Mouse (Mus musculus) stomach, embryonic 14.5 days (tissue): ENCODE results near the gene Cideb. TPM values are rescaled to one million over a fixed set of nuclear protein-coding genes. Genes with fewer than 3 reads are reported as not detected.

ENCODE experiments used
- ATAC-seq: fragments of 200-750 bp; cut with Nextera tagmentation; 2 replicates; pipeline ENCODE4 v1.8.0; 2017; ENCODE audit warnings: low read depth, moderate TSS enrichment; ENCODE audit not compliant: insufficient number of reproducible peaks, insufficient read depth, low FRiP score
- H3K27ac ChIP-seq: fragments of 300-500 bp; sonication (generic); 2 replicates; pipeline ENCODE4 v1.5.1; 2014; ENCODE audit warnings: mild to moderate bottlenecking, low read length, moderate library complexity, mixed read lengths
- H3K27me3 ChIP-seq: fragments of 300-500 bp; sonication (generic); 2 replicates; pipeline ENCODE4 v1.6.1; 2014; ENCODE audit warnings: low read length, control low read depth, mixed read lengths; ENCODE audit not compliant: control insufficient read depth, insufficient read depth
- H3K36me3 ChIP-seq: fragments of 300-500 bp; sonication (generic); 2 replicates; pipeline ENCODE4 v1.6.1; 2014; ENCODE audit warnings: mild to moderate bottlenecking, control low read depth, low read length, moderate library complexity, mixed read lengths; ENCODE audit not compliant: control insufficient read depth, insufficient read depth
- H3K4me1 ChIP-seq: fragments of 300-500 bp; sonication (generic); 2 replicates; pipeline ENCODE4 v1.6.1; 2014; ENCODE audit warnings: low read length, control low read depth, mixed read lengths; ENCODE audit not compliant: control insufficient read depth, insufficient read depth
- H3K4me2 ChIP-seq: fragments of 300-500 bp; sonication (generic); replicated peaks from 2 replicates; pipeline ENCODE4 v1.6.1; 2014; ENCODE audit warnings: low read depth, low read length, control low read depth
- H3K4me3 ChIP-seq: fragments of 300-500 bp; sonication (generic); 2 replicates; pipeline ENCODE4 v1.5.1; 2014; ENCODE audit warnings: low read depth, low read length, control low read depth
- H3K9ac ChIP-seq: fragments of 300-500 bp; sonication (generic); replicated peaks from 2 replicates; pipeline ENCODE4 v1.6.1; 2014; ENCODE audit warnings: low read depth, mild to moderate bottlenecking, control low read depth, low read length, moderate library complexity, mixed read lengths
- H3K9me3 ChIP-seq: fragments of 300-500 bp; sonication (generic); 2 replicates; pipeline ENCODE4 v1.6.1; 2016; ENCODE audit warnings: low read depth, low read length, control low read depth; ENCODE audit not compliant: control insufficient read depth
- WGBS: fragments of 180-500 bp; shearing (Covaris S2); extraction: QIAGEN DNeasy Blood & Tissue Kit; methylation state at CpG from one replicate; pipeline ENCODE4 v1.1.7; 2014; 5-methylcytosine and 5-hydroxymethylcytosine counted together
- polyA plus RNA-seq: library from polyadenylated mRNA; unstranded; fragments of >200 nt; fragmentation: Nextera tagmentation; extraction: Ambion mirVana; gene quantifications from 2 replicates; pipeline ENCODE4 v1.2.1, GENCODE M21; 2014

Cideb gene
- polyA plus RNA-seq, 1 experiment from 2014 or later, result 2.6 TPM

- no peak for ATAC-seq
- peaks cover 6% of the 10 kb centered on the region for H3K27me3 ChIP-seq
These were observed 25.1 kb upstream of the Cideb start for GRCm38 (mm10) chr14:55783171-55783957.

DNA sequence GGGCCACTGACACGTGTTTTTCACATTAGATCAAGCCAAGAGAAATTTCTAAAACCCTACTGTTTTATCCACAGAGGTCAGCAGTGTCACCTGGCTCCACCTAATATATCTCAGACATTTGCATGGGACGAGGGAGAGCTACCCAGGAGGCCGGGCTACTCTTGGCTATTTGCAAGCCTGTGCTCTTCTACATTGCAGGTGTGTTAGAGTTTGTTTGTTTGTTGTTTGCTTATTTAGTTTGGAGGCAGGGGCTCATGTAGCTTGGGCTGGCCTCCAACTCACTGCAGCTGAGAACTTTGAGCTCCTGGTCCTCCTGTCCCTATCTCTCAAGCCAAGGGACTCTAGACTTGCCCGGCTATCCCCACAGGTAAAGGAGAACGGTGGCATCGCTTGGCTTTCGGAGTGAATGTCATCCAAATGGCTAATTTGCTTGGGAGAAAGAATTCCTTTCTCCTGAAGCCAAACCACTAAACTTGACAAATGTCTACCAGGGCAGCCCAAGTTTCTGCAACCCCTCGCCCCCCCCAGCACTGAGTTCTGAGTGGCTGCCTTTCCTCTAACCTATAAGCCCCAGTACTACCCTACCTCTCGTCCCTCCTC, 24.2 kb upstream of the Cideb start:
- no peaks in the 10 kb centered on the region for H3K36me3 ChIP-seq
- H3K27ac ChIP-seq, result peak overlapping the region; percentile 27; the same call in 1 of the 2 replicates
- H3K4me1 ChIP-seq, result peaks cover 17% of the 10 kb centered on the region
- ATAC-seq, result no peak
- WGBS, result 59% methylated on average over 9 of the region's 9 CpGs
- peak overlapping the region; percentile 78 for H3K4me2 ChIP-seq
- H3K27me3 ChIP-seq, result no peaks in the 10 kb centered on the region; the same call in 1 of the 2 replicates
- peak overlapping the region; percentile 40; the same call in 1 of the 2 replicates for H3K4me3 ChIP-seq
- no peaks in the 10 kb centered on the region for H3K9me3 ChIP-seq
- H3K9ac ChIP-seq, result no peak overlapping the region

More at GRCm38 (mm10) chr14:55783171-55783957, 25.1 kb upstream of the Cideb start:
- WGBS, result 4% methylated on average over 31 of the region's 31 CpGs
- H3K27ac ChIP-seq, result peak overlapping the region; percentile 58; the same call in 1 of the 2 replicates
- H3K4me2 ChIP-seq, result peak overlapping the region; percentile 78
- H3K9ac ChIP-seq, result no peak overlapping the region
- H3K36me3 ChIP-seq, result no peaks in the 10 kb centered on the region
- H3K9me3 ChIP-seq, result no peaks in the 10 kb centered on the region
- H3K4me1 ChIP-seq, result peaks cover 19% of the 10 kb centered on the region; the same call in 1 of the 2 replicates
- H3K4me3 ChIP-seq, result peak overlapping the region; percentile 40

DNA sequence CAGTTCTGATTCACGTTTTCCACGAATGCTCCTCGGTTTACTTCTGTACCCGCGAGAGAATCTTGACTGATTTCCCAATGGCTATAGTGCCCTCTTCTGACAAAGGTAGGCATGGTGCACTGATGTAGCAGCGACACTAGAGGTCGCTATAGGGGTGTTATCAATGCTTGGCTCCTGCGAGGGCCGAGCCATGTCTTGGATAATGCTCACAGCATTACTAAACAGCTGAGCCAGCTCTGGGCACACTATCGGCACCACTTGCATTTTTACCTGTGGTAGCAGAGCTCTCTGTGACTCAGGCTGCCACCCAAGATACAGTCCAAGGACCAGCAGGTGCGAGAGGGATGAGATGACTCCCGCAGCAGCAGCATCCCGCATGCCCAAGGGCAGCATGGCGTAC, 23.1 kb upstream of the Cideb start:
- Histone ChIP-seq H3K36me3 (no peaks in the 10 kb centered on the region), H3K9me3 (no peaks in the 10 kb centered on the region), H3K9ac (no peak overlapping the region), H3K4me1 (peaks cover 20% of the 10 kb centered on the region), H3K27ac (no peak overlapping the region), H3K4me3 (0 out of 2 replicates have a peak overlapping the region, but pooled peaks have one; percentile 6), H3K27me3 (no peaks in the 10 kb centered on the region; the same call in 1 of the 2 replicates), H3K4me2 (0 out of 2 replicates have a peak overlapping the region, but pooled peaks have one; percentile 26)
- 19% methylated on average over 14 of the region's 14 CpGs for WGBS
- ATAC-seq, result peak; percentile 35; the same call in 1 of the 2 replicates

DNA sequence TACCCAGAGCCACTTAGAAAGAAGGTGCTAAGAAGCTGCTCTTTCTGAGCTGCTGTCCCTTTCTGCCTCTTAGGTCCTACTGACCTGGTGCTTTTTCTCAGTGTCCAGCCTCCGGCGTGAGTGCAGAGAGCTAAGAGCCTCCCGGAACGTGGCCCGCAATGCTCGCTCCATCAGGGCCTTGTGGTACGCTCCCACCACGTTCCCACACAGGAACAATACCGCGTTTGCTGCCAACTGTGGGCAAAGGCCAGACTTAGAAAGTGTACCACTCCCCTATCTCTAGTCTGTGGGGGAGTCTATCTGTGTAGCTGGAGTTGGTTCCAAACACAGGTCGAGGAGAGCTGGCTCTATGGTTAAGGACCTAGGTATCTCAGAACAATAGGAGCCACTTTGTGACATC, 22.5 kb upstream of the Cideb start:
- Histone ChIP-seq H3K9me3 (no peaks in the 10 kb centered on the region), H3K36me3 (no peaks in the 10 kb centered on the region), H3K27ac (no peak overlapping the region), H3K9ac (no peak overlapping the region), H3K4me2 (no peak overlapping the region), H3K4me3 (no peak overlapping the region), H3K27me3 (no peaks in the 10 kb centered on the region; the same call in 1 of the 2 replicates), H3K4me1 (peaks cover 20% of the 10 kb centered on the region)
- 82% methylated on average over 11 of the region's 11 CpGs for WGBS
- no peak for ATAC-seq

DNA sequence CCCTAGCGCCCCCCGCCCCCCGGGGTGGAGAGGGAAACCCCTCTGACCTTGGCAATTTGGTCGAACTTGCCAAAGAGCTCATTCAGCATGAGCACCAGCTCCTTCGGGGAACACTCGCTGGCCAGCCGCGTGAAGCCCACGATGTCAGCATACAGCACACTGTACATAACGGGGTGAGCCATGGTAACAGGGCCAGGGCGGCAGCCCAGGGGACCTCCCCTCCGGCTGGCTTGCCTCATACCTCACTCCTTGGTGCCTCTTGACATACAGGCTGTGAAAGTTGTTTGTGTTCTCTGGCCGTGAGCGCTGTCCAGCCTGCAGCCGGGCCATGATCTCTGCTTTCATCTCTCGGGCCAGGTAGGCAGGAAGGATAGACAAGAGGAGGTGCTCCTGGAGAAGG, 21.4 kb upstream of the Cideb start:
- H3K36me3 ChIP-seq, result no peaks in the 10 kb centered on the region
- no peak overlapping the region for H3K27ac ChIP-seq
- 53% methylated on average over 16 of the region's 16 CpGs for WGBS
- H3K4me2 ChIP-seq, result no peak overlapping the region
- no peaks in the 10 kb centered on the region for H3K9me3 ChIP-seq
- peaks cover 20% of the 10 kb centered on the region for H3K4me1 ChIP-seq
- no peak overlapping the region for H3K9ac ChIP-seq
- no peak overlapping the region for H3K4me3 ChIP-seq
- ATAC-seq, result no peak
- H3K27me3 ChIP-seq, result no peaks in the 10 kb centered on the region

- ATAC-seq, result no peak
- no peak overlapping the region for H3K4me3 ChIP-seq
- H3K27me3 ChIP-seq, result no peaks in the 10 kb centered on the region
- 87% methylated on average over 15 of the region's 15 CpGs for WGBS
- H3K4me1 ChIP-seq, result peaks cover 19% of the 10 kb centered on the region
- no peak overlapping the region for H3K4me2 ChIP-seq
- no peak overlapping the region for H3K9ac ChIP-seq
- H3K9me3 ChIP-seq, result no peaks in the 10 kb centered on the region
- H3K36me3 ChIP-seq, result no peaks in the 10 kb centered on the region
- no peak overlapping the region for H3K27ac ChIP-seq
These were observed 20.4 kb upstream of the Cideb start for GRCm38 (mm10) chr14:55778686-55779085.

DNA sequence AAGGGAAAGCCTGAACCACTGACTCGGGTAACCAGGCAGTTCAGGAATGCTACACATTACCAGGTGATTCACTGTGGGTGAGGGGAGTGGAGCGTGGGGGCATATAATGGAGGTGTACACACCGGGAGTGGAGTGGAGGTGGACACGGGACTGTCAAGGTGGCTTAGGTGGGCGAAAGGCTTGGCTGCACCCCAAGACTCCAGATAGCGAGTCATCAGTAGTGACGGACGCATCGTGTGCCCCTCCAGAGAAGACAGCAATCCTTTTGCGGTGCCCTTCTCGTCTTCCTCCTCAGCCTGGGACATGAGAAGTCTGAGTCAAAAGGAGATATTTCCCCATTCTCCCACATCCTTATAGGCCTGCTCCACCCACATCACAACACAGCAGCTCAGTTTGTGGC, 19.5 kb upstream of the Cideb start:
- 83% methylated on average over 11 of the region's 11 CpGs for WGBS
- Histone ChIP-seq H3K27me3 (no peaks in the 10 kb centered on the region), H3K4me3 (no peak overlapping the region), H3K9me3 (no peaks in the 10 kb centered on the region), H3K4me1 (peaks cover 10% of the 10 kb centered on the region), H3K4me2 (no peak overlapping the region), H3K9ac (no peak overlapping the region), H3K36me3 (no peaks in the 10 kb centered on the region), H3K27ac (no peak overlapping the region)
- no peak for ATAC-seq

GRCm38 (mm10) chr14:55777176-55777575, 18.9 kb upstream of the Cideb start:
- Histone ChIP-seq H3K36me3 (no peaks in the 10 kb centered on the region), H3K4me1 (peaks cover 5% of the 10 kb centered on the region), H3K27ac (no peak overlapping the region), H3K4me2 (no peak overlapping the region), H3K9ac (no peak overlapping the region), H3K27me3 (no peaks in the 10 kb centered on the region), H3K9me3 (no peaks in the 10 kb centered on the region), H3K4me3 (no peak overlapping the region)
- WGBS, result 12% methylated on average over 3 of the region's 3 CpGs
- no peak for ATAC-seq
